Mouse (Mus musculus): ENCODE measurements around the gene Zfp706.

- TF ChIP-seq CTCF (conservative IDR thresholded peaks at IDR 0.05 in 1 of 2, IDR thresholded peaks at IDR 0.05 in 1 of 2; ENCODE audit: low read depth in 2 of 2, low read length in 2 of 2) = no peak
- no peak for TF ChIP-seq NRF1 (IDR thresholded peaks at IDR 0.05; ENCODE audit: low read depth, low read length)
- no peak for TF ChIP-seq HCFC1 (IDR thresholded peaks at IDR 0.05; ENCODE audit: low read depth, low read length)
Measured at GRCm38 (mm10) chr15:36977823-36978222, 29.8 kb downstream of the Zfp706 start.
